Mouse (Mus musculus) kidney, postnatal 10 days (tissue): ENCODE data around the gene Tpi1.
"Not testable (repeated sequence)": the region's sequence is repeated elsewhere in the genome, so short reads cannot be mapped to it uniquely, and the experiment has no call there.

ENCODE experiments used
- DNase-seq: peaks from one replicate; pipeline ENCODE4 v3.0.0; 2021; ENCODE audit warnings: mixed read lengths

Tpi1 gene

DNA sequence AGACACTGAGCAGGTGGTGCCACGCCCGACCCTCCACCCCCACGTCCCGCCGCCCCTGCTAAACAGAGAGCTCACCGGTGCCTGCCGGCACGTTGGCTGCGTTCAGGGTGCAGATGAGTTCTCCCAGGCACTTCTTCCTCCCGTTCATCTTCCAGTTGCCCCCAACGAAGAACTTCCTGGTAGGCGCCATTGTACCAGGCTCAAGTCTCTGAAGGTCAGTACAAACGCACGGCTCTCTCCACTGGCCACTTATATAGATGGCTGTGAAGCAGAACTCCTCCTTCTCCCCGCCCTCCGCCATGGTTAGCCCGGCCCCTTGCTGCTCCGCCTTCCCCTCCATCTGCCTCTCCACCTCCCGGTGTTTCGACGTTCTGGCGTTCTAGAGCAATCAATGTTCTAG is at the start of gene Tpi1:
TSS of gene Tpi1 (minus strand) at position 364 of the 400 bp plus-strand sequence.
- DNase-seq, result peak; percentile 94

- DNase-seq, result no peak
Measured at GRCm38 (mm10) chr6:124863125-124863657, 49.1 kb upstream of the Tpi1 start.

GRCm38 (mm10) chr6:124862406-124863124 is 48.5 kb upstream of the Tpi1 start:
- DNase-seq, result no peak

- DNase-seq, result no peak
Measured at GRCm38 (mm10) chr6:124861802-124862201, 47.7 kb upstream of the Tpi1 start.

DNA sequence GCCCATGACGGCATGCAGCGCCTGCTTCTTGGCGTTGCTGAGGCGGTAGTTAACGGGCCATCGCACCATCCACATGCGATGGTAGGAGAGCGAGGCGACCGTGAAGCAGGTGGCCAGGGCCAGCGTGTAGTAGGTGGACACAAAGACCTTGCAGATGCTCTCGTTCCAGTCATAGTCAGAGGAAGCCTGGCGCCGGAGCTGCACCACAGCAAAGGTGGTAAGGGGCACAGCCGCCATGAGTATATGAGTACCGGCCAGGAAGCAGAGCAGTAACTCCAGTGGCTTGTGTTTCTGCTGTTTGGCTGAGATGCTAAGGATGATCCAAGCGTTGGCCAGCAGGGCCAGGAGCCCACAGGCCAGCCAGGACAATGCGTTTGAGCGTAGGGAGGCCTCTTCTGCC is 47.2 kb upstream of the Tpi1 start:
- no peak for DNase-seq

GRCm38 (mm10) chr6:124860511-124860910 is 46.4 kb upstream of the Tpi1 start:
- DNase-seq, result no peak

- peak; percentile 93 for DNase-seq
Measured at GRCm38 (mm10) chr6:124859725-124860124, 45.6 kb upstream of the Tpi1 start.

DNA sequence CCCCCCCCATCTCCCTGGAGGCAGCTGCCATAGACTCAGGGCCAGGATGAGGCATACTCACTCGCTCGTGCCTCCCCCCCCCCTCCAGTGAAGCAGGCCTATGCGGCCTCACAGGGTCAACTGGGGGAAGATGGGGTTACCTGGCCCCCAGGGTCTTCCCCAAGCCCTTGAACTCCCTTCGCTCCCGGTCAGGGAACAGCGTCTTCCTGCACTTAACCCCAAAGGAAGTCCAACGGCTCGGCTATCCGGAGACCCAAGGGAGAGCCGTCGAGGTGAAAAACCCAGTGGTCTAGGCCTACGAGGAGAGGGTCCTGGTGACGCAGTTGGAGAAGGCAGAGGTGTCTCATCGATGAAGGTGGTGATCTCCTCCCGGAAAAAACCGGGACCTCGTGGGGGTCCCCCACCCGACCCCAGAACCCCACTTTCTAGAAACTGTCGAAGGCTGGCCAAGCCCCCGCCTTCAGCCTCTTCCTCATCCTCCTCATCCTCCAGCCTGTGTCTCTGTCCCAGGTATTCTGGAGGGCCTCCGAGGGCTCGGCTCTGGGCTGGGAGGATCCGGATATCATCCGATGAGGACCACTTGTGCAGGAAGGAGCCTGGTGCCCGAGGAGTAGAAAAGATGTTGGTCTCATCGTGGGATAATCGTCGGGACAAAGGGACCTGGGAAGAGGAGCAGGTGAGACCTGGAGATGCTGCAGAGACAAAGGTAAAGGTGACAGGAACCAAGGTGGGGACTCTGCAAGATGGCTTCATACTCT is 44.6 kb upstream of the Tpi1 start:
- peak; percentile 14 for DNase-seq

DNA sequence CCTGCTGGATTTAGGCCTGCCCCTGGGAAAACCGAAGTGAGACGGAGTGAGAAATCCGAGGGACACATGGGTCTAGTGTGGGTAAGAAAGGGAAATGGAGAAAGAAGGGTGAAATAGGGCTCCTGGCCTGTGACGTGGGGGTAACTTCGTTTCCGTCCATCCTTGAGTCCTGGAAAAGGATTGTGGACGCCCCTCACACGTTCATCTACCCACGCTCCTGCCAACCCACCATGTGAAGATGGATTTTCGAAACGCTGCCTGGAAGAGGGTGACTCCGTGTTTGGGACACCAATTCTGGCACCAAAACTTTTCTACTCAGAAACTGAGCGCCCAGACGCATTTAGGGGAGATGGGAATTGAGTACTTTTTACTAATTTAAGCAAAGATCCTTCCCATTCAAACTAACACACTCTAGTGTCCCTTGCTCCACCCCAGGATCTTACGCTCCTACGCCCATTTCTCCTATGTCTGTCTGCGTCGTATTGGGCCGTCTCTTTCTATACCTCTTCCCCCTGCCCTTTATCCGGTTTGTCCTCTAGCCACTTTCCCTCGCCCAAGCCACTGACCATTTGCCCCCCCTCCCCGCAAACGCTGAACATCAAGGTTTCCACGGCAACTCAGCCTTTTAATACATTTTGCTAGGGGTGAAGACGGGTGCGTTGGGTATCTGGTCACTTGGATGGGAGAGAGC is 43.9 kb upstream of the Tpi1 start:
- DNase-seq, result peak; percentile 10

- peak; percentile 88 for DNase-seq
Measured at GRCm38 (mm10) chr6:124856916-124857839, 43.1 kb upstream of the Tpi1 start, which contains the start of gene P3h3. Gene P3h3 (minus strand): TSS chr6:124857752.

DNA sequence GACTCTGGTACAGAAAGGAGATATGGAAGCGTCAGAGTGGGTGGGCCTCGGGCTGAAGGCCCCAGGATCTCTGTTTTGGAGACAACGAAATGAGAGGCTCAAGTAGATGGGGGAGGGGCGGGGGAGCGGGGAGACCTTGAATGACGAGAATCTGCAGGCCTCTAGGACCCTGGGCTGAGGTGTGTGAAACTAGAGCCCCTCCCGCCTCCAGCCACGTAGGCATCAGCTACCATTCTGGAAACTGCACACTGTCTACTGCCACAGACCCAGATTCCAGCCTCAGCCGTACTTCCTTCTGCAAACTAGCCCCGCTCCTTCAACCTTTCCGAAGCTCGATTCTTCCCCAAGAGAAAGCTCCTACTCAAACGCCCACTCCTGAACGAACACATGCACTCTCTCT is 42.2 kb upstream of the Tpi1 start:
- DNase-seq, result peak; percentile 28

DNA sequence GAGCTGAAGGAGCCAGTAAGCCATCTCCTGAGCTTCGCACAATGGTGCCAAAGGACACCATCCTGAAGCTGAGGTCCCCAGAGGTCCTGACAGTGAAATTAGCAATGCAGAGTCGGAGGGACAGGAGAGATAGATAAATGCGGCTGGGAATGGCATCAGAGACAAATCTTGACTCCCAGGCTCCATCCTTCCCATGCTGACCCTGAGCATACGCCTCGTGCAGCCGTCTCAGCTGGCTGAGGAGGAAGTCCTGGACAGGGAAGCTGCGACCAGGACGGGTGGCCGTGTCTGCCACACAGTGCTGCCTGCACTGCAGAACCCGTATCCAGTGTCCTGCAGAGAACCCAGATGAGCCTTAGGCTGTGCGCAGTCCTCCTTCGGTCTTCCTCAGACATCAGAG is 40.6 kb upstream of the Tpi1 start:
- DNase-seq, result peak; percentile 10

GRCm38 (mm10) chr6:124850535-124850934 is 36.4 kb upstream of the Tpi1 start:
- no peak for DNase-seq

GRCm38 (mm10) chr6:124847305-124847704 is 33.2 kb upstream of the Tpi1 start:
- DNase-seq, result peak; percentile 94

DNA sequence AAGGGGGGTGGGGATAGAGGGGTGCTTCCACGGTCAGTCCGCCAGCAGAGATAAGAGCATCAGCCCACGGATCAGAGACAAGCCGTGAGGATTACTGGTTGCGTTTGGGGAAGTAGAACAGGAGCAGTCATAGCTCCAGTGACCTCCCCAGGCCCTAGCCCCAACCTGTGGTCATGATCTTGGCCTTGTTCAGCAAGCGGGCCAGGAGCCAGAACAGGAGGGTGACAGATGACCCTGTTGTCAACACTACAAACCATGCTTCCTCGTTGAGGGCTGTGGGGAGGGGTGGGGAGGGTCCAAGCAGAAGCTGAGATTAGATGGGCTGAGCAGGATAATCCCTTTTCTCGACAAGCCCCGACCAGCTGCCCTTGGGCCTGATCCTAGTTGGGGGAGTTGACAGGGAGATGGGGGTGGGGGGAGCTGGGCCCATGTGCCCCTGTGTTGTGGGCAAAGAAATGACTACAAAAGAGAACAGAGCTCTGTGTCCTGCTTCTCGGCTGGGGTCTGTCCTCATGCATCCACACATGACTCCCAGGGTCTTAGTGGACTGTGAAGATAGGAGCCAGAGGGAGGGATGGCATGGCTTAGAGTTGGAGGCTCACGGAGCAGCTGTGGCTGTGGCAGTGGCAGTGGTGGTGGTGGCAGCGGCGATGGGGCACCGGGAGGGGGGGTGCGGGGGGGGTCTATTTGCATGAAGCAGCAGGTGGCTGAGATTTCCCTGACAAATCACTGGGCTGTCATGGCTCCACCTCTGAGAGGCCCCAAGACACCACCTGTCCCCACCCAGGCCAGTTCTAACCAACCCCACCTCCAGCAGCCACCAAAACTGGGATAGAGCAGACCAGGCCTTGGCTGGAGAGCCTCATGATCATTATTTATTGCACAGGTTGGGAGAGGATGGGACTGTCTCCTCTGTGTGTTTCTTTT is 26.4 kb upstream of the Tpi1 start, which contains the start of gene Gnb3:
TSS of gene Gnb3 (minus strand) at position 35 of the 927 bp plus-strand sequence.
- DNase-seq, result no peak

- no peak for DNase-seq
Measured at GRCm38 (mm10) chr6:124839805-124840204, 25.7 kb upstream of the Tpi1 start.

DNA sequence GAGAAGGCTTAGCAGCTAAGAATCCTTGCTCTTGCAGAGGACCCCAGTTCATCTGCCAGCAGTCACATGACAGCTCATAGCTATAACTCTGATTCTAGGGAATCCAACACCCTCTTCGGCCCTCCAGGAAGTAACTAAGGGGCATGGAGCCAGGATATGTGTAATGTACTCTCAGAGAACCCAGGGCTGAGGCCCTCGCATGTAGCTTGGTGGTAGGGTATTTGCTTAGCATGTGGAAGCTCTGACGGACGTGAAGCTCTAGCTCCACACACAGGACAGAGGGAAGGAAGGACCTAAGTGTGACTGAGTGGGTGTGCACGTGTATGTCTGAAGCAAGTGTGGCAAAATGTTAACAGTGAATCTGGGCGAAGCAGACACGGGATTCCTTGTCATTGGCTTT is 22.3 kb upstream of the Tpi1 start:
- no peak for DNase-seq

- DNase-seq, result no peak
Measured at GRCm38 (mm10) chr6:124835531-124835930, 21.4 kb upstream of the Tpi1 start.

DNA sequence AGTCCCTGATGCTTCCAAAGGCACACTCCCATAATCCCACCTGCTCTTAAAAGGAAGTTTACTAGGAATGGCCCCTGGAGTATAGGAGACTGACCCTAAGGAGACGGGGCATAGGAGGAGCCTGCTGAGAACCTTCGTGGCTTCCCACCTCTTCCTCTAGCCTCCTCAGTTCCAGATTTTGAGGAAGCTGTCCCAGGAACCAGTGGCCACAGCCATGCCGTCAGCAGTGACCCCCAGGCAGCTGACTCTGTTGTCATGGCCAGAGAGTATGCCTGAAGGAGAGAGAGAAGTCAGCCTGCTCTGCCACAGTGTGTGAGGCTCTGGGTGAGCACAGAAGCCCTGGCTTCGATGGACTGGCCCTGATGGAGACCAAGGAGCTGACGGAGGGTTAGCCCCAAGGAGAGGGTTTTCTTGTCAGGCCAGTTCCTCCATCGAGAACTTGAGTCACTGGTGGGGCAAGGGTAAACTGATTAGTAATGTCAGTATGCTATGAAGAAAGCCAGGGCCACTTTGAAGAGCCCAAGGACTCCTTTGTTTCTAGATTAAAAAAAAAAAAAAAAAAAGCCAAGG is 20.5 kb upstream of the Tpi1 start:
- no peak for DNase-seq

DNA sequence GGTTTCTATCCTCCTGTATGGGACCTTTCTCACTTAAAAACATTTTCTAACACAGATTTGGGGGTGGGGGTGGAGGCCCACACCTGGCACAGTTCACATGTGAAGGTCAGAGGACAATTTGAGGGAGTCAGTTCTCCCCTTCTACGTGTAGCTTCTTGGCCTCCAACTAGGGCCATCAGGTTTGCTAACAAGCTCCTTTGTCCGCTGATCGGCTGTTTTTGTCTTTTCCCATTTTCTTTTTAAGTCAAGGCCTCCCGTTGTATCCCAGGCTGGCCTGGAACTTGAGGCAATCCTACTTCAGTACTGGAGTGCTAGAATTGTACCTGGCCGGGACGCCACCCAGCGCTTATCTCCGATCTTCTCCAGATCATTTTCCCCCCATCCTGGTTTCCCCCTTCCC is 17.6 kb upstream of the Tpi1 start:
- DNase-seq, result no peak

DNA sequence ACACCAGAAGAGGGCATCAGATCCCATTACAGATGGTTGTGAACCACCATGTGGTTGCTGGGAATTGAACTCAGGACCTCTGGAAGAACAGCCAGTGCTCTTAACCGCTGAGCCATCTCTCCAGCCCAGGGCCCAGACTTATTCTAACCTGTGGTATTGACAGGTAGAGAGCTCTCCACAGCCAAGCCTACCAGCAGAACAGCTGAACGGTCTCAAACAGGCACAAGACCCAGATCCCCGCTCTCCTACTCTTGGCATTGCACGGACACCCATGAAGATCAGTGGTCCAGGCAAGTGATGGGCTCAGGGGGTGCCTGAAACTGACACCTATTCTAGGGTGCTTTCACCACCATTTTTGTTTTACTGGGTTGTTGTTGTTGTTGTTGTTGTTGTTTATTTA is 17.1 kb upstream of the Tpi1 start:
- DNase-seq, result not testable (repeated sequence)
